Mouse (Mus musculus): Measurements from ENCODE around the gene Tent5c. TPM values are rescaled to one million over a fixed set of nuclear protein-coding genes. Genes with fewer than 3 reads are reported as not detected.

Gene Tent5c
- polyA plus RNA-seq, 1 experiment from 2014 or later: 132 TPM

- Histone ChIP-seq H3K27ac (ENCODE audit: low read length) (no peak overlapping the region), H3K4me3 (ENCODE audit: low read depth, low read length) (no peak overlapping the region), H3K36me3 (ENCODE audit: control insufficient read depth, insufficient read depth) (no peaks in the 10 kb centered on the region), H3K4me2 (ENCODE audit: low read depth, low read length) (no peak overlapping the region), H3K4me1 (ENCODE audit: control insufficient read depth, low read depth, low read length) (no peaks in the 10 kb centered on the region), H3K9me3 (replicated peaks; ENCODE audit: control insufficient read depth, low read length) (no peaks in the 10 kb centered on the region), H3K27me3 (ENCODE audit: control insufficient read depth, insufficient read depth, low read depth, low read length) (no peaks in the 10 kb centered on the region; the same call in 1 of the 2 replicates), H3K9ac (ENCODE audit: low read depth, low read length) (no peak overlapping the region)
- 75% methylated on average over 4 of the region's 4 CpGs for WGBS (ENCODE audit: insufficient replicate concordance)
- ATAC-seq (ENCODE audit: low read depth): no peak
These were observed 86.5 kb downstream of the Tent5c start for GRCm38 (mm10) chr3:100402656-100403055.

Other genes with a start within 250 kb of the Tent5c start
- 20.5 and 21.2 TPM in 2 replicates for gene Man1a2, start 196.2 kb upstream of the Tent5c start, polyA plus RNA-seq (2015; fragmentation: Nextera tagmentation; extraction: Ambion mirVana)